Mouse (Mus musculus): ENCODE measurements around the gene Med9.
A peak's percentile ranks its signal among the peaks of the same experiment; 100 is the strongest.
"Not testable (repeated sequence)": the region's sequence is repeated elsewhere in the genome, so short reads cannot be mapped to it uniquely, and the experiment has no call there.

The Med9 gene

DNA sequence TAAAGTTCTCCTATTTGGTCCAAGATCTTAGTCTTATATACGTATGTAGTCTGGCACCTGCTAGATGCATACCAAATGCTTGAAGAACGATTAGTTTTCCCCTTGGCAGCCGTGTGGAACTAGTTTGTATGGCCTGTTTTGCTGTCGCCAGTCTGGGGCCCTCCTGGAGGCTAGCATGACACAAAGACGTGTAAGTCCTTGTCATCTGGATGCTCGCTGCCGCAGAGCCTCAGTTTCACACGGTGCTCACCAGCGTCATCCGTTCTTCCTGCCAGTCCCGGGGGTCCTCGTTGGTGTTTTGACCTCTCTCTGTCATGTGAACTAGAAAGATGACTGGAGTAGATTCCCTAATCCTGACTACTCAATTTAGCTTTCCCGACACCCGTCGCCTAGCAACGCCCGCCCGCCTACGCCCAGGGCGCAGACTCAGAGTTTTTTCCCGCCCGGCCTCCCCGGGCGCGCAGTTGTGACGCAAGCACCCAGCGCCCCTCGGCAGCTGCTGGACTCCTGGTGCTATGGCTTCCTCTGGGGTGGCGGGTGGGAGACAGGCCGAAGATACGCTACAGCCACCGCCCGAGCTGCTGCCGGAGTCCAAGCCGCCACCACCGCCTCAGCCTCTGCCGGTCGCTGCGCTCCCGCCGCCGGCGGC lies at the start of gene Med9:
TSS of gene Med9 (plus strand) at position 455 of the 649 bp plus-strand sequence.
- peak; percentile 95 to 96 for DNase-seq

DNA sequence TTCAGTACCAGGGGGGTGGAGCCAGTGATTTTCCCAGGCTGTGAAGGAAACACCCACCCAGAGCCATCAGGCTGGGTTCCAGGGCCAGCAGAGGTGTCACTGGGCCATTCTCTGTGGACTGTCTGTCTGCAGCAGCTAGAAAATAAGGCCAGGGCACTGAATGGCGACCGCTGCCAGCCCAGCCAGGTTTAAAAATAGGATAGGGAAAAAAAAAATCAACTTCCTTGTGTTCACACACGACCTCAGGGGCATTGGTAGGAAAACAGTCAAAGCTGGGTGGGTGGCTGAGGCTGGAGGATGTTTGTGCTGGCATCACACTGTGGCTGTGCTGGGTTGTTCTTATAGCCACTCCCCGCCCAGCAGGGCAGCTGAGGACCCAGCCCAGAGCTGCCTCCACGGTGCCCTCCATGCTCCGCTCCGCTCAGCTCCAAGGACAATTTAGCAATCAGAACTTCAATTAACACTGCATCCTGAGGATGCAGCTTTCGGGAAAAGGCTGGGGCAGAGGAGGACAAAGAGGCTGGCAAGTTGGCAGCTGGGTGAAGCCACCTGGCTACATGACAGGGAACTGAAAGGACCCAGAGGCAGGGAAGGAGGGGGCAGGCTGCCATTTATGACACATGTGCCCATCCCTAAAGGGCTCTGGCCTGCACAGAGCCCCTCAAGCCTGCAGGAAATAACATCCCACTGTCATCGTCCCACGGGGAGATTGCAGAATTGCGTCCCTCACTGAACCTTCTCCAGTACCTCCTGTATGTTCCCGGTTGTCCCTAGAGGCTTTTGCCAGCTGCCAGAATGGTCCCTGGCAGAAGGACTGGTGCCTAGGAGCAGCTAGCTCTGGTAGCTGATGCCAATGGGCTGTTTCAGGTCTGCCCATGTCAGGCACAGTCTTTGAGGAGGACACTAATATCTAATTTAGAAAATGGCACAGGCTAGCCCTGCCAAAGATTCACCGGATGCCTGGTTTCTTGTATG lies 48.0 kb upstream of the Med9 start:
- DNase-seq, result peak; percentile 43 to 69

DNA sequence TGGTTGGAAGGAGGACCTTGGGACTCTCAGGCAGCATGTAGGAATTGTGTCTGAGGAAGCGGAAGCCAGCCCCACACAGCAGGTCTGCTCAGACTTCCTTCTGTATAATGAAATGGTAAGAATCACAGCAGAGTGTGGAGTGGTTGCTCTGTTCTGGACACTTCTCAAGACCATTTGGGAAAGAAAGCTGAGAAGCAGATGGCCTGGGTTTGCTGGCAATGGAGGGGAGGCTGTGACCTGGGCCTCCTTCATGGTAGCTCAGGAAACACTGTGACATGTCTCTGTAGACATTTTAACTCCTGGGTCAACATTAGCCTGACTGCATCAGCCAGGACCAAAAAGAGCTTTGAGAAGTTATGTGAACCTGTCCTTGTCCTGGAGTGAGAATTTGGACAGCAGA lies 47.0 kb upstream of the Med9 start:
- no peak for DNase-seq

DNA sequence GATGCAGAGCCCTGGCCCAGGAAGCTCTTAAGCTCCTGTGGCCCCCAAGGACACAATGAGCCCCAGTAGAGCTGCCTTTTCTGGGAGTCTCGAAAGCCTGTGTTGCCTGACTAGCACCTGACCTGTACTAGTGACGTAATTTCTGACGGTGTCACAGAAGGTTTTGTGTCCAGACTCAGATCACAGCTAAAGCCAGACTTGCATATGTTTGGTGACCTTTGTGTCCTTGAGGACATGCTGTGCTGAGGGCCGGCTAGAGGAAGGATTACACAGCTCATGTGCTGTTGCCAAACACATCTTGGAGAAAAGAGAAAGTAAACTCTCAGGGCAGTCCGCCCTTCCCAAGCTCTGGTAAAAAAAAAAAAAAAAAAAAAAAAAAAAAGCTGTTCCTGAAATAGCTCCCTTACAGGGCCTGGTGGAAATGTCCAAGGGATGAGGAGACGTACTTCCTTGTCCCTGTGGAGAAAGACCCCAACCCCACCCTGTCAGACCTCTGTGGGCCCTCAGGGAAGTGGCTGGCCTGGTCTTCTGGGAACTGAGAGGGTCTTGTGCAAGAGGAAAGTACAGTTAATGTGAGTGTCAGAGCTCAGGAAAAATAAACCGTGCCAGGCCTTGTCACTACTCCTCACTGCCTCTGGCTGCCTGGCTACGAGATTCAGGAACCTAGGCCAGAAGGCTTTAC lies 45.8 kb upstream of the Med9 start:
- DNase-seq, result peak; percentile 57 to 61

DNA sequence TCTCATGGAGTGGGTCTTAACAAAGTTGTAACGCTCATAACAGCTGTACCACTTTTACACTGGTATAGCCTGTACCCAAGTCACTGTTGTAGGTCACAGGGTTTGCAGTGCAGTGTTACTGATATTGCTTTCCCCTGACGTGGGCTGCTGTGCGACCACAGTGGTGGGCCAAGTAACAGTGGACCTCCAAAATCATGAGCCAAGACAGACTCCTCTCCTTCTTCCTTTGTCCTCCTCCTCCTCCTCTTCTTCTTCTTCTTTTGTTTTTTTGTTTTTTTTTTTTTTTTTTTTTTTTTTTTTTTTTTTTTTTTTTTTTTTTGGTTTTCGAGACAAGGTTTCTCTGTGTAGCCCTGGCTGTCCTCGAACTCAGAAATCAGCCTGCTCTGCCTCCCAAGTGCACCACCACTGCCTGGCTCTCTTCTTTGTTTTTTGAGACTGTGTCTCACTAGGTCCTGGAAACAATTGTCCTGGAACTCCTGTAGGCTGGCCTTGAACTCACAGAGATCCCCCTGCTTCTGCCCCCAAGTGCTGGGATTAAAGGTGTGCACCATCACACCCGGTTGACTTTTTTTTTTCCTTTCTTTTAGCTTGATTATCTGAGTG lies 41.4 kb upstream of the Med9 start:
- DNase-seq, result no peak

DNA sequence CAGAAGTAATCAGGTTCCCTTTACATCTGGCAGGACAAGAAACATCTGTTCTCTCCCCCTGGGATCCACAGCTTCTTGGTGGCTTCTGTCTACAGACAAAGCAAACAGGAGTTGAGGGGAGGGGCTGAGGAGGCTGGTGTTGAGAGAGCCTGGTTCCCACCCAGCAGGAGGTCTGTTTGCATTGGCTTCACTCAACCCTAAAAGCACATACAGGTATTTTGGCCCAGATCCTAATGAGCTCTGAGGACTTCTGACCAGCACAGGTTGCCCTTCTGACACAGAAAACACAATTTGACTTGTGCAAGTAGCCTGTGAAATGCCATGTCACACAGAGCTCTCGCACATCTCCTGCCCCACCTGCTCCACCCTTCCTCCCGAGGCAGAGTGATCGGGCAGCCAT lies 39.6 kb upstream of the Med9 start:
- DNase-seq, result peak; percentile 29 to 49

DNA sequence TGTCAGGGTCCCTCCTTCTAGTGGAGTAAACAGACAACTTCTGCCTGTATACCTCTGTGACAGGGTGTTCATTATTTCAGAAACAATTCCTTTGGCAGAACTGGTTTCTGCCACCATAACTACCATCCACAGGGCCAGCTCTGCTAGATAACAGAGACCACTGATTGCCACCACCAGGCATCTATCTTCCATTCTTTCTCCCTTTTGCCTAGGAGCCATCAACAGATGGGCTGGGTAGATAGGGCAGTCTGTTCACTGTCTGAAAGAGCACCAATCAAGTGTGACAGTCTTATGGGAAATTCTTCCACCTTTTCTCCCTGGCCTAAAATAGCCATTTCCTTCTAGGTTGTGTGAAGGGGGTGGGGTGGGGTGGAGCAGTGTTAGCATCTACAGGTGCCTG lies 37.4 kb upstream of the Med9 start:
- no peak for DNase-seq

DNA sequence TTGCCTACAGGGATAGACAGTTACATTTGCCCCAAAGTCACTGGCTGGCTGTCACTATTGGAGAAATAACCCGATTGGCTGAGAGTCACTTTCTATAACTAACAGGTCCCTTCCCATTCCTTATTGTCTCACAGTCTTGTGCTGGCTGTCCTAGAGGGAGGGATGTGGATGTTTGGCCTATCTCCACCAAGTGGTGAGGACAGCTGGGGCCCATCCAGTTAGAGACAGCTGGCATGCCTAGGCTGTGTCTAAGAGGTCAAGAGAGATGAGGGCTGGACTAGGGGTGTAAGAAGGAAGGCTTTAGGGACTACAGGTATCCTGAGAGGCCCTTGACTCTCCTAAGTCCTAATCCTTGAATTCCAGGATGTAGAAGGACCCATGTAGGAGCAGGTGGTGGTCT lies 36.5 kb upstream of the Med9 start:
- no peak for DNase-seq

DNA sequence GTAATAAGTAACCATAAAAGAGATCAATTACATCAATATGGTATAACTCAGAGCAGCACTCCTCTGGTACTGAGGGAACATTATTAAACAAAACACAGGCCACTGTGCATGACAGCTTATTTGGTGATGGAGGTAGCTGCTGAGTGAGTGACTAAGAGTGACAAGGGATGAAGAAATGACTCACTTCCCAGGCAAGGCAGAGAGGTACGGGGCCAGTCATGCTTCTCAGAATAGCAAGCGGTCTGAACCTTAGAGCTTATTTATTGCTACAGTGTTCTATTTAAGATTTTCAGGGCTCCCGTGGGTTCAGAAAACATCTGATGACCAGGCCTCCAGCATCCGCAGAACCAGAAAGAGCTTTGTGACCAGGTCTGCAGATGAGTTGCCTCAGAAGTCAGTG lies 34.3 kb upstream of the Med9 start:
- no peak for DNase-seq

DNA sequence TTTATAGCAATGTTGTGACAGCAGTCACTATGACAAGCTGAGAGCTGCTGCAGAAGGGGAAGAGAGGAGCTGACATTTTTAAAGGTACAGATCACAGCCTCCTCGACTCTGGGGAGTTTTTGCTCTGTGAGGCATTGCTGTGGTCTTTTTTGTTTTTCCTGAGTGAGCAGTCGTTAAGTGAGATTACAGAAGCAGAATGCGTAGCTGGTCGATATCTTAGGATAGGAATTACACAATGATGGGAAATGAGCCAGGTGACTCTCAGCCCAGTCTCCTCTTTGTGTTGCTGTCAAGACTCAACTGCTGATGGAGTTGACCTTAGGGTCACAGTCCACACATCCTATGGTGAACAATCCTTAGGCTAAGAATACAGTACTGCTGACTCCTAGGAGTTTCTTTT lies 30.0 kb upstream of the Med9 start:
- DNase-seq, result no peak

DNA sequence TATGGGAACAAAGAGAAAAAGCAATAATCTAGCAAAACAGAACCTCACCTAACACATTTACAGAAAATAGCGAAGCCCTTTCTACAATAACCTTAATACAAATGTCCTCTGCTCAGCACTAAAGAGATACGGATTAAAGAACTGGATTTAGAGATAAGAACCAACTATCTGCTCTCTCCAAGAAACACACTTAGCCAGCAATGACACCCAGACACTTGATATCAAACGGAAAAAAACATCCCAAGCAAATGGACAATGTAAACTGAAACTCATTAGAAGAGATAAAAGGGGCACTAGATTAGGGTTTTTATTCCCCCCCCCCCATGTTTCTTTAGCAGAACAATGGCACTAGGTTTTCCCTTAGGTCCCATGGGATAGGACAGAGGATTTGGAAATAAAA lies 28.6 kb upstream of the Med9 start:
- no peak for DNase-seq

DNA sequence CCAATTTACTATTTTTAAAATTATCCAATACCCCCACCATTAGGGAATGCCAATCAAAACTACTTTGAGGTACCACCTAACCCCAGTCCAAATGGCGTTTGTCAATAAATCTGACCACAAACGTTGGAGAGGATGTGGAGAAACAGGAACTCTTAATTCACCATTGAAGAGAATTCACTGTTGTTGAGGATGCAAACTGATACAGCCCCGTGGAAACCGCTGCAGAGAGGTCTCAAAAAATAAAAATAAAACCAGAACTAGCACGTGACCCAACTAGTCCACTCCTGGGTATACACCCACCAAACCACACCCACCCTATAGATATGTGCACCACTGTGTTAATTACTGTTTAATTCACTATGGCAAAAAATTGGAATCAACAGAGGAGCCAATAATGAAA lies 27.7 kb upstream of the Med9 start:
- no peak for DNase-seq

DNA sequence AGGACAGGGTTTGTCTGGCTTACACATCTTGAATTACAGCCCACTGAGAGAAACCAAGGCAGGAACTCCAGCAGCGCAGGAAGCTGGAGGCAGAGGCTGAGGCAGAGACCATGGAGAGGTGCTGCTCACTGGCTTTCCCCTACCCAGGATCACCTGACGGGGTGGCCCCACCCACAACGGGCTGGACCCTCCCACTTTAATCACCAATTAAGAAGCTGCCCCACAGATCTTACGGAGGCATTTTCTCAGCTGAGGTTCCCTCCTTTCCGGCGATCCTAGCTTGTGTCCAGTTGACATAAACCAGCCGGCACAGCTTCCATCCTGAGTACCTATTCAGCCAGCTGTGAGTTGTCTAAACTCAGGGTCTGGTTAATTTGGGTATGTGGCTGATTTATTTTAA lies 26.7 kb upstream of the Med9 start:
- DNase-seq, result peak in 1 of 2 experiments; percentile 59

DNA sequence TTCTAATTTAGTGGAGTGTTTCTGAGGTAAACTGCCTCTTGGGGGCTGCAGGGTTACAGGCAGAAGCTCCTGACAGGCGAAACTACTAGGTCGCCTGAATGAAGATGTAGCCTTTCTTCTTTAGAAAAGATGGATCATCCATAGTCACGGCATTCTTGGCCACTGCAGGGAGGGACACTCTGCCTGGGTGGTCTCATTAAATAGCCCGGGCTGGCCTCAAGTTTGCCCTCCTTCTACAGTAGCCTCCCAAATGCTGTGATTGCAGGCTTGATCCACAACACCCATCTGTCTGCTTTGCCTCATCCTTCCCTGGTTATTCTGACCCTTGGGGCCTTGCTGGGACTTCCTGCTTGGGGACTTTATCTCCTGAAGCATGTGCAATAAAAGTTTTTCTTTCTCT lies 18.0 kb upstream of the Med9 start:
- no peak for DNase-seq

DNA sequence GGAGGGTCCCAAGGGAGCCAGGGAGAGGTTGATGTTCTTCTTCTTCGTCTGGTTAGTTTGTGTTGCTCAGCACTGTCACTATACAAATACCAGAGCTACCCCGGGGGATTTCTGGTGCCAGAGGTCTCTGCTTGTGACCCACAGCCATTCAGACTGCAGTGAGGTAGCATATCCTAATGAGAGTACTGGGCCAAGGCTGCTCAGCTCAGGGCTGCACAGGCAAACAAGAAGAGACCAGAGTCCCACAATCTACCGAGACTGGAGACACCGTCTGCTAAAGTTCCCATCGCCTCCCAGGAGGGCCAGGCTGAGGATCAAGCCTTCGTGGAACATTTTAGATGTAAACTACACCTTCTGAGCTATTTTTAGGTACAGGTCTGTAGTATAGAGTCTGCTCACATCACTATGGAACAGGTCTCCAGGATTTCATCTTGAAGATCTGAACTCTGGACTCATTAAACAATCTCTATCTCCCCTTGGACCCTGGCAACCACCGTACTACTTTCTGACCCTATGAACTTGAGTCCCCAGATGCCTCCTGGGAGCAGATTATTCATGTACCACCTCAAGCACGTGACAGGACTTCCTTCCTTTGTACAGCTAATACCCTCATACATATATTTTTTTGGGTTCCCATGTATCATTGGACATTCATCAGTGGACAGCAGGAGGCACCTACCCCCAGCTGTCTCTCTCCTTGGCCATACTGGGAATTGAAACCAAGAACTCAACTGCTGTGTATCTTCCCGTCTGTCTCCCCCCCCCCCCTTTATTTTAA lies 15.3 kb upstream of the Med9 start:
- DNase-seq, result no peak

DNA sequence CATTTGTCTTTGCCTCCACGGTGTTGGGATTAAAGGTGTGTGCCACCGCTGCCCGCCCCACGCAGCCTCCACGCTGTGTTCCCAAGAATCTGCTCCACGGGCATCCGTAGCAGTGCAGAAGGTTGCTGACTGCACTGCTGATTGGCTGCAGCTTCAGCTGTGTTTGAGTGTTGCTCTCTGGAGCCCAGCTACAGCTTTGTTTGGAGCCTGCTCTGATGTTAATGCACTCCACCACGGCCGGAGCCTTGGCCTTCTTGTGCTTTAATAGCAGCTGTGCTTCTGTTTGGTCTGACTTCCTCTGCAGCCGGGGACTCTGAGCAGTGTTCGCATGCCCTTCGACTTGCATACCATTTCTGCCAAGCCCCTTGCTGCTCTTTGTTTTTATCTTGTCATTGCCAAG lies 14.1 kb upstream of the Med9 start:
- DNase-seq, result no peak

DNA sequence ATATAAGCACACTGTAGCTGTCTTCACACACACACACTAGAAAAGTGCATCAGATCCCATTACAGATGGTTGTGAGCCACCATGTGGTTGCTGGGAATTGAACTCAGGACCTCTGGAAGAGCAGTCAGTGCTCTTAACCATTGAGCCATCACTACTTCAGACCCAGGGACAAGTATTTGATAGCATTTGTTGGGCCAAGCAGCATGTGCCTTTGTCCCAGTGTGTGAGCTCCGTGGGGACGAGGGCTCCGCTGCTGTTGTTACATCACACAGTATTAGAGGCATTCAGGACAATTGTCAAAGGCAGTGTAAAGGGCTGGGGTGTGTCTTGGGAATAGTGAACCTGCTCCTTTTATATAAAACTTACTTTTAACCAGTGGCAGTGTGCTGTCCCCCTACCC lies 11.0 kb upstream of the Med9 start:
- no peak for DNase-seq

DNA sequence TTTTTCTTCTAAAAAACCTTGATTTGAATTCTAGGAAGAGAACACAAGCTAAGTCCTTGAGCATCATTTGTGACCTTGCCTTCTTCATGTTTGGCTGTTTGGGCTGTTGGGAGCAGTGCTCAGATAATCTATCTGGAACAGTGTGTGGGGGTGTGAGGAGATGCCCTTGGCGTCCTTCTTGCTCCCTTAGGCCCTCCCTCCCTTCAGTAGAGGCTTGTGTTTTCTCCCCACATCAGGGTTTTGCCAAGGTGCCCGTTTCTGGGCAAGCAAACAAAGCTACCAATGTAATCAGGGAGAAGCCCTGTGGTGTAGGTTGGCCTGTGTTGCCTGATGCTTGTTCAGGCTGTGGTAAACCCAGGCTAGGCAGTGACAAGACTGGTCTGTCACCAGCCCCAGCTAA lies 10.4 kb upstream of the Med9 start:
- DNase-seq, result no peak

DNA sequence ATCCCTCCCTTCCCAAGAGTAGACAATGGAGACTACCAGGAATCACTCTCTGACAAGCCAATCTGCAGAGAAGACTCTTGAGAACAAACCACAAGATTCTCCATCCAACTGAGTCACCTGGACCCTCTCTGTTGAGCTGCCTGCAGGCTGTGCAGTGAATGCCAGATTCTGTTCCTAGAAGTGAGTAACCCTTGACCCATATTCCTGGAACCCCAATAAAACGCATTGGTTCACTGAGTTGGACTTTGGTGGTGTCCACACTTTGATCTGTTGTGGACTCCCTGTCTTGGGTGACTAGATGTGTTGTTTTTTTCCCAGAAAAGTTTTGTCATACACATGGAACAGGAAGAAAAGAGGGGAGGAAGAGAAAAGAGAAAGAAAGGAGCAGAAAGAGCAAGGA lies 8.2 kb upstream of the Med9 start:
- no peak for DNase-seq

DNA sequence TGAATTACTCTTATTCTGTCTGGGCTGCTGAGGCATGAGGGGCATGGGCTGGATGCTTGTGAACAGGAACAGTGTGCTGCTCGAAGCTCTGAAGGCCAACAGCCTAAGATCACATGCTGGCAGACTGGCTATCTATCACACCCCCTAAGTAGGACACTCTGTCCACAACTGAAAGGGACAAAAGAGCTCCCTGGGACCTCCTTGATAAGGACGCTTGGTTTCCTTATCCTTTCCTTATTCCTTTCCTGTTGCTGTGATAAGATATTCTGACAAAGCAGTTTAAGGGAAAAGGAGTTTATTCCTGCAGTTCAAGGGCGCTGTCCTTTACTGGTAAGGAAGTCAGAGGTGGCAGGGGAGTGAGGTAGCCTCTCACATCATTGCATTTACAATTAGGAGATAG lies 7.4 kb upstream of the Med9 start:
- DNase-seq, result no peak

DNA sequence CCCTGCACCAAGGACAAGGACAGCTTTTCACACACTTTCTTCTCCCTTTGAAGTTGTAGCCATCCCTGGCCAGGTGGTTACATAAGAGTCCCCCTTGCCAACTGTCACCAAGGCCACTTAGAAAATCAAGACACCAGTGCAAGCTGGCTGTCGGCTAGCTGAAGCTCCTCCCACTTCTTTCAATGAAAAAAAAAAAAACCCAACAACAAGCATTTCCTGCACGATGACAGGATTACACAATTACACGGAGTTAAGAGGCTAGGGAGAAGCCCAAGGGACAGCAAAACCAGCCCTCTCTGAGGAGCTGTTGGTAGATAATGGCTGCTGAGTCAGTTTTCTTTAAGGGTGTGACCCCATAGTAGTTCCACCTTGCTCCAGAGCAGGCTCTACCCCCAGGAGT lies 6.6 kb upstream of the Med9 start:
- DNase-seq, result no peak

DNA sequence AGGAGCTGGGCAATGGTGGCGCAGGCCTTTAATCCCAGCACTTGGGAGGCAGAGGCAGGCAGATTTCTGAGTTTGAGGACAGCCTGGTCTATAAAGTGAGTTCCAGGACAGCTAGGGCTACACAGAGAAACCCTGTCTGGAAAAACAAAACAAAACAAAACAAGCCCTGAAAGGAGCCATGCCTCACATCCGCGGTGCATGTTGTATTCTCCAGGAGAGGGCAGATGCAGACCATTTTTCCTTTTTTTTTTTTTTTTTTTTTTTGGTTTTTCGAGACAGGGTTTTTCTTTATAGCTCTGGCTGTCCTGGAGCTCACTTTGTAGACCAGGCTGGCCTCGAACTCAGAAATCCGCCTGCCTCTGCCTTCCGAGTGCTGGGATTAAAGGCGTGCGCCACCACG lies 3.2 kb upstream of the Med9 start:
- DNase-seq, result not testable (repeated sequence)

DNA sequence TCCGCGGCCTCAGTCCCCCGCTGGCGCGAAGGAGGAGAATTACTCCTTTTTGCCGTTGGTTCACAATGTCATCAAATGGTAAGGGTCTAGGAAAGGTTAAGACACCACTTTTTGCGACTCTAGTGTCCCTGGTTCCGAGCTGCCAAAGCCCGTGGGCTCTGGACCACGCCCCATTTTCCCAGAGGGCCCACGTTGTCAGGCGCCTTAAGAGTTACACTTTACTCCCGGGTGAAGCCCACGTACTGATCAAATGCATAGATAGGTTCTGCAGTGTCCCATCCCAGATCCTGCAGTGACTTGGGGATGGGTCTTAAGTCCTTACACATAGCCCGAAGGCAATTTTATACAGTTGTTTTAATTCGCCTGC lies 378 bp downstream of the Med9 start:
- no peak for DNase-seq
